ENCODE assay signal across 10 mouse cellular contexts in genomic region chr13:29015605-29015994, GRCm38 (mm10).
DNase-seq lines count a peak whose midpoint lies in the region; ATAC-seq lines count a peak whose summit lies in the region.
"Had no signal": no experiment of that assay in that cellular context is flagged by ENCODE, and none has a peak within 500 bp of the region (broad histone marks: within the 10 kb centered on the region; RNA-seq: fewer than 3 reads in every experiment).

No protein-coding gene starts in this region.

- H3K36me3 ChIP-seq in forebrain, embryonic 14.5 days (ENCODE audit: control insufficient read depth, insufficient read depth, low read length), result no peaks in the 10 kb centered on the region
- no peaks in the 10 kb centered on the region for H3K36me3 ChIP-seq in heart, embryonic 11.5 days (ENCODE audit: control insufficient read depth, insufficient read depth, low read length)
- H3K36me3 ChIP-seq: limb, embryonic 12.5 days had no signal

- peak overlapping the region; percentile 26 for H3K4me3 ChIP-seq in forebrain, embryonic 14.5 days (ENCODE audit: low read depth, low read length)
- no peak overlapping the region for H3K4me3 ChIP-seq in heart, embryonic 11.5 days (ENCODE audit: low read depth, low read length)
- H3K4me3 ChIP-seq: limb, embryonic 12.5 days had no signal

- peak; percentile 68 for ATAC-seq in forebrain, embryonic 14.5 days
- no peak for ATAC-seq in CD4-positive, CD25-positive, alpha-beta regulatory T cell, adult 4 months
- ATAC-seq in heart, embryonic 11.5 days (replicated peaks; ENCODE audit: insufficient number of reproducible peaks, low FRiP score, low TSS enrichment), result no peak

- DNase-seq in right cerebral cortex, adult 18-20 months, result peak; percentile 7
- no peak for DNase-seq in right cerebral cortex, postnatal 36 days (ENCODE audit: low spot score in 2 of 2)
- no peak for DNase-seq in forebrain, embryonic 14.5 days (ENCODE audit: low spot score)
- DNase-seq in layer of hippocampus, postnatal 14 days (ENCODE audit: low spot score in 2 of 2), result peak; percentile 34 to 40
- peak; percentile 27 for DNase-seq in right cerebral cortex, postnatal 25 days
- no peak for DNase-seq in spleen, postnatal 4 days (ENCODE audit: low spot score in 2 of 2)
- DNase-seq: heart, postnatal 36 days had no signal

- H3K4me2 ChIP-seq in forebrain, embryonic 14.5 days (ENCODE audit: low read length), result peak overlapping the region; percentile 54
- H3K4me2 ChIP-seq in heart, embryonic 11.5 days, result no peak overlapping the region
- H3K4me2 ChIP-seq: limb, embryonic 12.5 days had no signal

- peak overlapping the region; percentile 87 for H3K27ac ChIP-seq in forebrain, embryonic 14.5 days (ENCODE audit: low read depth, low read length)
- no peak overlapping the region for H3K27ac ChIP-seq in heart, embryonic 11.5 days (ENCODE audit: low read depth, low read length)
- H3K27ac ChIP-seq: limb, embryonic 12.5 days had no signal

- 4% methylated on average over 9 of the region's 9 CpGs for WGBS in forebrain, embryonic 14.5 days
- WGBS in heart, embryonic 11.5 days (ENCODE audit: insufficient replicate concordance), result 72% methylated on average over 9 of the region's 9 CpGs

- peaks cover 30% of the 10 kb centered on the region for H3K4me1 ChIP-seq in forebrain, embryonic 14.5 days (ENCODE audit: control insufficient read depth, insufficient read depth, low read length)
- 0 out of 2 replicates have a peak, but pooled peaks cover 6% of the 10 kb centered on the region for H3K4me1 ChIP-seq in heart, embryonic 11.5 days (ENCODE audit: control insufficient read depth, insufficient read depth, low read length)

- H3K9ac ChIP-seq in forebrain, embryonic 14.5 days (ENCODE audit: low read length), result peak overlapping the region; percentile 57
- H3K9ac ChIP-seq in heart, embryonic 11.5 days (ENCODE audit: low read depth, low read length), result no peak overlapping the region
- H3K9ac ChIP-seq: limb, embryonic 12.5 days had no signal

- H3K9me3 ChIP-seq in forebrain, embryonic 14.5 days (replicated peaks; ENCODE audit: control insufficient read depth, low read length), result no peaks in the 10 kb centered on the region
- H3K9me3 ChIP-seq in heart, embryonic 11.5 days (replicated peaks; ENCODE audit: control insufficient read depth, low read length), result no peaks in the 10 kb centered on the region
- H3K9me3 ChIP-seq: limb, embryonic 12.5 days had no signal

- H3K27me3 ChIP-seq in forebrain, embryonic 14.5 days (replicated peaks; ENCODE audit: control insufficient read depth, insufficient read depth, low read length), result no peaks in the 10 kb centered on the region
- H3K27me3 ChIP-seq in heart, embryonic 11.5 days (ENCODE audit: control insufficient read depth, insufficient read depth, low read length), result no peaks in the 10 kb centered on the region
- H3K27me3 ChIP-seq: limb, embryonic 12.5 days had no signal

Comparison
In these comparisons a context has a peak if more than half of its experiments do, and no peak if none do; other contexts are left out.
1. DNase-seq: peak in right cerebral cortex, adult 18-20 months (single experiment), layer of hippocampus, postnatal 14 days (2 of 2) and right cerebral cortex, postnatal 25 days (single experiment); none in right cerebral cortex, postnatal 36 days (0 of 2), forebrain, embryonic 14.5 days (single experiment) and spleen, postnatal 4 days (0 of 2).